Mouse (Mus musculus): ENCODE measurements at regions not wholly inside any gene's neighbourhood (a gene's known extent, or its start where the extent isn't known, plus 50 kb on each side); places are given as distances from the start of the nearest gene placed in this dataset.

- DNase-seq (ENCODE audit: low spot score): no peak
Measured at GRCm38 (mm10) chr2:148558365-148558764, 114.0 kb upstream of the Nxt1 start.

DNA sequence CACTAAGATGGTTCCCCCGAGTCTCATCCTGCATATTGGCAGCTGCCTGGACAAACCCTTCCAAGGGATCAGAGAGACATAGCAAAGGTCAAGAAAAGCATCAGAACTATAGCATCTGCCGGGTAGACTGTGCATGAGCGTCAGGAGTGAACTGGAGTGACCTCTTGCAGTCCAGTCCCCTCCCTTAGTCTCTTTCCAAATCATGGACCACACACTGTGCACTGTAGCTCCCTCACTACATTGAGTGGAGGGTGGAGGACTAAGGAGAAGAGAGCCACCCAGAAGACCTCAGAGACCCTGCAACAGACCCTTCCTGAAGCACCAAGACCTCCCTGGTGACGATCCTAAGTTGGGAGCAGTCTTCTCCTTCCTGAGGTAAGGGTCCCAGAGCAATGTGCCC is 107.8 kb upstream of the Cd93 start:
- no peak for DNase-seq (ENCODE audit: low spot score)

DNA sequence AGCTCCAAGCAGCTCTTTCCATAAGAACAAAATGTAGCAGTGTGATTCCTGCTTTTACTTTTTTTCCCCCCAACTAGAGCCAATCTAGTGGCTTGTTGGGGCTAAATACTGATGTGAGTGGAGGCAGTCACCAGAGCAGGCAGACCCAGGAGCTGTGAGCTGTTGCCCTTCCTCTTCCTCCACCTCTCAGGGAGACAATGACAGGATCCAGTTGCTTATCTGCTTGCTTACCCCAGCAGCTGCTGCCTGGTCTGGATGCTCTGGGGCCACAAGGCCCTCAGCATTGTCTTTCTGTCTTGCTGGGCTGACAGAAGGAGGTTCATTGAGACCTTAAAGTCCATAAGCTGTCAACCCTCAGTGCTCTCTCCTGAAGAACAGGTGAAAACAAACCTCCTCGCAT is 106.3 kb upstream of the Cd93 start:
- no peak for DNase-seq (ENCODE audit: low spot score)

GRCm38 (mm10) chr2:148542340-148542739 is 99.0 kb upstream of the Cd93 start:
- no peak for DNase-seq (ENCODE audit: low spot score)

GRCm38 (mm10) chr2:148537914-148538510 is 94.6 kb upstream of the Cd93 start:
- DNase-seq (ENCODE audit: low spot score): no peak

DNA sequence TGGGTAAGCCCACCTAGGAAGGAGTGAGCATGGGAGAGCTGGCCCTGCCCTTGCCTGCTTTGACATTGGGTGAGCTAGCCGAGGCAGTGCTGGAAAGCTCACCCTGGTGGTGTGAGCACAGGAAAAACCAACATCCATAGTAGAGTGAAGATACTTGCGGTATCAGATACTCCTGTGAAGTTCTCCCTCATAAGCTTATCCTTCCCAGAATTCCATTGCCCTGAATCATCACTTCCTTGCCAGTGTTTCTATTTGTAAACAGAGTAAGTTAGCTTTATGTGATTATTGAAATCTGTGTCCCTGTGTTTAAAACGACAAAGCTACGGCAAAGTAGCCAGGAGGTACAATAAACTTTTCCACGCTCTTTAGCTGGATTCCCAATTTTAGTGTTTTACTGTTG is 93.9 kb upstream of the Cd93 start:
- DNase-seq (ENCODE audit: low spot score): no peak

GRCm38 (mm10) chr2:148536608-148537007 is 93.2 kb upstream of the Cd93 start:
- no peak for DNase-seq (ENCODE audit: low spot score)

DNA sequence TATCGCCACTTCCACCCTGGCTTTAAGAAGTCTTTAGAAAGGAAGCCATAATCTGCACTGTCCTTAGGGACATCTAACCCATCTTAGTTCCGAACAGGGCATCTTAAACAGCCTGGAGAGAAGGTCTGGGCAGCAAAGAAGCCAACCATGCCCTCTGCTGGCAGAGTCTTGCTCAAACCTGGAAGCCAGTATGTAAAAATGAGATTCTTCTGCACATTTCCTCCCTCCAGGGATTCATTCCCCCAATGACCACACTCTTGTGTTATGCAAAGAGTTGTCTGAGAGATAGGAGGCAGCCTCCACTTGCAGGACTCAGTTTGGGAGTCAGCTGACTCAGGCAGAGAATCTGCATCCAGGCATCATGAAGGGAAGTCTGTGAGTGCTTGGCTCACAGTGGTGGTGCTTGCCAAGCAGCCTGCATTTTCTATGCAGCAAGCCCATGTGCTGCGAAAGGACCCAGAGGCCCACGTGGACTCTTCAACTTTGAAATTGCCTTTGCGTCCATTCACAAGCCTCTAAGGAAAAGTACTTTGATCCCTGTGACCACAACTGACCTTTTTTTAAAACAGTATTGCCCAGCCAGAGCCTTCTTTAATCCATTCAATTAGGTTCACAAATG is 92.3 kb upstream of the Cd93 start:
- DNase-seq (ENCODE audit: low spot score): peak; percentile 58

- no peak for DNase-seq (ENCODE audit: low spot score)
Measured at GRCm38 (mm10) chr2:148532051-148532450, 88.7 kb upstream of the Cd93 start.

DNA sequence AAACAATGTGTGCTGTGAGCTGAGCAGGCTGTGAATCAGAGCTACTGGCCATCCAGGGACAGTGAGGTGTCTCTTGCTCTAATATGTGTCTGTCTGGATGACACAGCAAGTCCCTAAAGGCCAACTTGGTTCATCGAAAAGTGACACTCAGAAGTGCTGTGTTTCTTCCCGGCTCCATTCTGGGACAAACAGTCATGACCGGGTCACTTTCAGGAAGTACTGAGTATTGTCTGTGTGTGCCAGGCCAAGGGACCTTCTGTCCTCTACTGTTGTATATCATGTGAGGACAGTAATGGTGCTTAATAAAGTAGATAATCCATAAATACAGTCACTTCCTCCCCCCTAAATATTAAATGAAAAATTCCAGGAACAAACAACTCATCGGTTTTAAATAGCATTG is 87.2 kb upstream of the Cd93 start:
- DNase-seq (ENCODE audit: low spot score): no peak

DNA sequence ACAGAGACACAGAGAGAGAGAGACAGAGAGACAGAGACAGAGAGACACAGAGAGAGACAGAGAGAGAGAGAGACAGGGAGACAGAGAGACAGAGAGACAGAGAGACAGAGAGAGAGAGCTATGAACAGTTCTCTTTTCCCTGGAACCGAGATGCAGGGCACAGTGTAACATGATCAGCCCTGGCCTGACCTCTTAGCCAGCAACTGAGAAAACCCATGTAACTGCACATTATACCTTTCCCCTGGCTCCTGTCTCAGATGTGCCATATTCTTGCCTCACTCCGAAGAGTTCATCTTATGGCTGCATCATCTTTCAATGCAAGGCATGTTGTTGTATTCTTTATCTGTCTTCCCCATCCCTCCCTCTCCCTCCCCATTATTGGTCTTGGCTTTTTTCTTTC is 86.5 kb upstream of the Cd93 start:
- no peak for DNase-seq (ENCODE audit: low spot score)

- no peak for DNase-seq (ENCODE audit: low spot score)
Measured at GRCm38 (mm10) chr2:148527755-148528154, 84.4 kb upstream of the Cd93 start.

DNA sequence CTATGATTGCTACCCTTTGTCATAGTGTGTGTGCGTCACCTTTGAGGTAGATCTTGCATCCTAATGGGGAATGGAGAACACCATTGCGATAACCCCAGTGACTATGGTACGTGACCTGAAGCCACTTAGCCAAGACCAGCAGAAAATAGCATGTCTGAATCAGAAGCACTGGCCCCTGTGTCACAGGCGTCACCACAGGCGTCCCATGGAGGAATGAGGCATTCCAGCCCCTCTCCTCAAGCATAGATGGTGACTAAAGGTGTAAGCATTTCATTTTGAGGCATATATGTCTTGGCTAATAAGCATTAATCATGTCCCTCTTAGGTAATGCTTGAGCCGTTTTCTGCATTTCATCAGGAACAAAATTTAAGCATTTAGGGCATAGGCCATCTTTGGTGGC is 82.1 kb upstream of the Cd93 start:
- DNase-seq (ENCODE audit: low spot score): no peak

DNA sequence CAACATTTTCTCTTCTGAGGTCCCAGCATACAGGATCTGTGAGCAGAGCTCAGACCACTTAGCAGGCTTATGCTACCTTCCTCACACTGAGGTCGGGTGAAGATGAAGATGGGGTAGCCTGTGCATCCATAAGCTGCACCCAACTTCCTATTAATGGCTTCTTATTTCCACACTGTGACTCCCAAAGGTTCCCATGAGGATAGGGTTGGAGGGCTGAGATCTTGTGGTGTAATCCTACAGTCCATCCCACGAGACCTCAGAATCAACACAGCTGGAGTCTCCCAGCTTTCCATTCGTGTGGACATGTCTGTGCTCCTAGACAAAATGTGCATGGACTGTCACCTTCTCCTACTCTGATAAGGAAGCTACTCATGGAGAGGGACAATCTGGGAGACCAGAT is 80.0 kb upstream of the Cd93 start:
- no peak for DNase-seq (ENCODE audit: low spot score)

- no peak for DNase-seq (ENCODE audit: low spot score)
Measured at GRCm38 (mm10) chr2:148522936-148523335, 79.6 kb upstream of the Cd93 start.

DNA sequence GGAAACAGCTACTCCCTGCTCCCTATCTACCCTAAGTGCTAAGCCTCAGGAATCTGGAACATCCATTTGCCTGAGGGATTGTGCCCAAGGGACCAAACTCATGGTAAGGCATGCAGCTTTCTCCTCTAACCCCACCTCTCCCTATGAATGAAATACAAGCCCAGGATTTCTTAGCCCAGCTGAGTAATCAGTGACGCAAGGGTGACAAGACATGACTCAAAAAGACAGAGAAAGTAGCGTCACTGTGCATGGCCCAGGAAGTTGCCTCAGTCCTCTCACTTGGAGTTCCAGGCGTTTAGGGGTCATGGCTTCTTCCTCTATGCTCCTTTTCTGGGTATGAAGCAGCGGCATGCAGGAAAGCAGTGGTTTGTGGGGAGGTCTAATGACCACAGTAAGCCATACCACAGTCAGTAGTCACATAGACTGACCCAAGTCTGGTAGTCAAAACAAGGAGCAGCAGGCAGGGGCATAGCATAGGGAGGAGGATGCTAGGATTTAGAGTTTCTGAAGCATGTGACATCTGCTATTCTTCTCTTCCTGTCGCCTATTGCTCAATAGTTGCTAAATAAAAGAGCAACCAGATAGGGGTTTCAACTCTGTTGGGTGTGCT is 78.7 kb upstream of the Cd93 start:
- DNase-seq (ENCODE audit: low spot score): no peak

GRCm38 (mm10) chr2:148520291-148520690 is 76.9 kb upstream of the Cd93 start:
- DNase-seq (ENCODE audit: low spot score): no peak

DNA sequence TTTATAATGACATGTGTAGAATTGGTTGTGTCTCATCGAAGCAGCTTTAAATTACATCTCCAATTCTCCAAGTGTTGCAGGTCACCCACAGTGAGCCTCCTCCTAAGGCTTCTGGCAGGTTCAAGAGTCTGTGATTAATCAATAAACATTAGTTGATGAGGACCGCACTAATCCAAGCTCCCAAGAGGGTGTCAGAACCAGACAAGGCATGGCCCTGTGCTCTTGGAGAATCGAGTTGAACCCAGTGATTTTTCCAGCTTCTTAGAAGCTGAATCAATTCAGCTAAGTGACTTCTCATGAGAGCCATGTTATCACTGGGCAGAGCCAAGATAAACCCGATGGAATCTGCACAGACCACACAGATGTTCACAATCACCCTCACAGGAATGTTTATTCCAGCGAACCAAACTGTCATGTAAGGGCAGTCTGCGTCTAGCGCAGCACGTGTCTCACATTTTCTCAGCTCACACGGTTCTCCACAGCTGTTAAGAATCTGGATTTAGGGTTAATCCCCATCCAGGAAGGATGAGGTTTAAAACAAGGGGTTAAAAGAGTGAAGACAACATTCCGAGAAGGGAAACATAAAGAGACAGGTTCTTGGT is 76.4 kb upstream of the Cd93 start:
- no peak for DNase-seq (ENCODE audit: low spot score)

- no peak for DNase-seq (ENCODE audit: low spot score)
Measured at GRCm38 (mm10) chr2:148517906-148518305, 74.5 kb upstream of the Cd93 start.

DNA sequence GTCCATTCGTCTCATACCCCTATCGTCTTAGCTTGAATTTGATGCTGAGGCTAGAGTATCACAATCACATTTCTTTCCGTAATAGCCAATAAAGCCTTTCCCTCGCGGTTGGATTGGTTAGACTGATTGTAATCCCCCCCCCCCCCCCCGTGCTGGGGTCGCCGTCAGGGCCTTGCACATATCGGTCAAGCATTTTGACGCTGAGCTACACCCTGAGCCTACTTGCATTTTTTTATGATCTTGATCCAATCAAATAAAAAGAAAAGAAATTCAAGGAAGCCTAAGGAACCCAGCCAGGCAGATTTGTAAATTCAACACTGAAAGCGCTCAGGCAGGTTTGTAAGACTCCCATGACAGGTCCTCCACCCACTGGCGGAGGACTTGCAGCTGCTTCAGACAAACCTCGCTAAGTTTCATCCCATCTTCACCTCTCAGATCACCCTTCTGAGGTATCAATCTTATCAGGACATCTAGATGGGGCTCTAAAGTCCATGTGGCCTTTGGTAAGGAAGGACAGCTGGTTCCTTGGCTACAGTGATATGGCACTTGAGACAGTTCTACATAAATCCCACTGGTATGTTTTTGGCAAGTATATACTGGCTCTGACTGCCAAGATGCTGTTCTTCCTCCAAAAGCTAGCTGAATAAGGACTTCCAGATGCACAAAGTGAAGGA is 66.8 kb upstream of the Cd93 start:
- no peak for DNase-seq (ENCODE audit: low spot score)

DNA sequence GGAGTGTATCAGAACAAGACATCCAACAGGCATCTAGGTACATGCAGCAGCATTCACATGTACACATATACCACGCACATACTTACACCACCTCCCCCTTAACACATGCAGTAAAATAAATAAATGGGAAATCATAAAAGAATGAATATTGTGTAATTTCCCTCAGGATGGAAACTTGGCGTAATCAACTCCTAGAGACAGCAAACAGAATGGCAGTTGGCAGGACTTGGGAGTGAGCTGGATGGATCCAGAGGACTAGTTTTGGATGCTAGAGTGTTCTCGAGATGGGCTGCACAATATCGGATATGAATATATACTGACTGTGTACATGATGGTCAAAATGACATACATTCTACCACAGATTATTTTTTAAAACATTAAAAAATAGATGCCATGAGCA is 66.0 kb upstream of the Cd93 start:
- DNase-seq (ENCODE audit: low spot score): no peak

DNA sequence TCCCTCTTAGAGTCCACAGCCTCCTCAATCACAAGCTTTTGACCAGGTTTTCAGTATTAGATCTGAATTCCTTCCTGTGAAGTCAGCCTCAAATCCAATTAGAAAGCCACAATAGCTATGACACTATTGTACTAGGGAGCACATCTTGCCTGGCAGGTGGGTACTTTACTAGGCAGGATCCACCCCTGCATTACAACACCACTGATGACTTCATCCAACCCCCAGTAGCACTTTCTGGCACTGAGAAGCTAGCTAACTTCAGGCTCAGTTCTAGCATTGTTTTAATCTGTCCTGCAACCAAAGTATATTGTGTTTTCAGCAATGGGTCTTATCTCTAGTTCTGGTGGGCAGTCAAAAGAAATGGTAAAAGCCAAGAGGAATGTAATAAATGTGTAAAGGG is 64.2 kb upstream of the Cd93 start:
- DNase-seq (ENCODE audit: low spot score): no peak

- no peak for DNase-seq (ENCODE audit: low spot score)
Measured at GRCm38 (mm10) chr2:148506966-148507365, 63.6 kb upstream of the Cd93 start.
